In genomic region chr7:100908567-100908966, GRCm38 (mm10) we compare ENCODE assay signal across 8 mouse cellular contexts. TPM values are rescaled to one million over a fixed set of nuclear protein-coding genes. Genes with fewer than 3 reads are reported as not detected.
DNase-seq lines count a peak whose midpoint lies in the region; ATAC-seq and TF ChIP-seq lines count a peak whose summit lies in the region.

No protein-coding gene starts in this region.

- peaks cover 68% of the 10 kb centered on the region for H3K4me1 ChIP-seq in heart, embryonic 15.5 days (replicated peaks)
- peaks cover 49% of the 10 kb centered on the region for H3K4me1 ChIP-seq in limb, embryonic 13.5 days
- H3K4me1 ChIP-seq in stomach, postnatal 0 days (replicated peaks; ENCODE audit: control insufficient read depth, insufficient read depth): peaks cover 5% of the 10 kb centered on the region
- no peaks in the 10 kb centered on the region for H3K4me1 ChIP-seq in cerebellum, adult 2 months (ENCODE audit: control insufficient read depth, insufficient read depth, low read length)

- no peaks in the 10 kb centered on the region for H3K27me3 ChIP-seq in heart, embryonic 15.5 days
- H3K27me3 ChIP-seq in limb, embryonic 13.5 days: no peaks in the 10 kb centered on the region
- no peaks in the 10 kb centered on the region for H3K27me3 ChIP-seq in stomach, postnatal 0 days (ENCODE audit: control insufficient read depth, insufficient read depth, low read length)
- H3K27me3 ChIP-seq in cerebellum, adult 2 months (ENCODE audit: control insufficient read depth, insufficient read depth, low read length): no peaks in the 10 kb centered on the region

- WGBS in heart, embryonic 15.5 days: 47% methylated on average over 8 of the region's 8 CpGs
- 46% methylated on average over 8 of the region's 8 CpGs for WGBS in limb, embryonic 13.5 days
- 44% methylated on average over 8 of the region's 8 CpGs for WGBS in stomach, postnatal 0 days
- WGBS in cerebellum, adult 2 months: 70% methylated on average over 8 of the region's 8 CpGs

- H3K36me3 ChIP-seq in heart, embryonic 15.5 days: no peaks in the 10 kb centered on the region
- H3K36me3 ChIP-seq in limb, embryonic 13.5 days: peaks cover 29% of the 10 kb centered on the region
- H3K36me3 ChIP-seq in stomach, postnatal 0 days (ENCODE audit: control insufficient read depth, insufficient read depth, low read length): no peaks in the 10 kb centered on the region; the same call in 1 of the 2 replicates

- no peak for ATAC-seq in heart, embryonic 15.5 days (replicated peaks; ENCODE audit: insufficient number of reproducible peaks, insufficient read depth, low FRiP score, low read depth)
- no peak for ATAC-seq in limb, embryonic 13.5 days (ENCODE audit: low FRiP score, low read depth)
- ATAC-seq in stomach, postnatal 0 days (ENCODE audit: low FRiP score, low TSS enrichment): 0 out of 2 replicates have a peak, but pooled peaks have one; percentile 31

- no peak overlapping the region for H3K9ac ChIP-seq in heart, embryonic 15.5 days
- no peak overlapping the region for H3K9ac ChIP-seq in limb, embryonic 13.5 days
- no peak overlapping the region for H3K9ac ChIP-seq in stomach, postnatal 0 days (ENCODE audit: low read length)

- intact Hi-C loops in left cerebral cortex, adult 2 months (cut with DNase I): loop anchor here (10.0 kb wide), 1 partner anchor 466 kb away; no protein-coding TSS in a partner anchor

- no peaks in the 10 kb centered on the region for H3K9me3 ChIP-seq in heart, embryonic 15.5 days (replicated peaks)
- no peaks in the 10 kb centered on the region for H3K9me3 ChIP-seq in limb, embryonic 13.5 days
- H3K9me3 ChIP-seq in stomach, postnatal 0 days (ENCODE audit: control insufficient read depth, low read length): no peaks in the 10 kb centered on the region

- no peak overlapping the region for H3K27ac ChIP-seq in left cerebral cortex, adult 2 months
- H3K27ac ChIP-seq in heart, embryonic 15.5 days: peak overlapping the region; percentile 68
- 0 out of 2 replicates have a peak overlapping the region, but pooled peaks have one; percentile 39 for H3K27ac ChIP-seq in limb, embryonic 13.5 days
- H3K27ac ChIP-seq in stomach, postnatal 0 days (replicated peaks): peak overlapping the region; percentile 71
- H3K27ac ChIP-seq in cerebellum, adult 2 months (ENCODE audit: insufficient read depth, low read length): no peak overlapping the region

- H3K4me3 ChIP-seq in left cerebral cortex, adult 2 months: no peak overlapping the region
- H3K4me3 ChIP-seq in heart, embryonic 15.5 days: no peak overlapping the region
- H3K4me3 ChIP-seq in limb, embryonic 13.5 days: no peak overlapping the region
- H3K4me3 ChIP-seq in stomach, postnatal 0 days (ENCODE audit: low read depth, low read length): no peak overlapping the region
- no peak overlapping the region for H3K4me3 ChIP-seq in cerebellum, adult 2 months (replicated peaks; ENCODE audit: insufficient read depth, low read depth, low read length)

- peak; percentile 28; the same call in 1 of the 2 replicates for TF ChIP-seq CTCF in left cerebral cortex, adult 2 months (IDR thresholded peaks at IDR 0.05)
- peak; percentile 68 for TF ChIP-seq CTCF in stomach, postnatal 0 days (IDR thresholded peaks at IDR 0.05; ENCODE audit: low read depth)
- no peak for TF ChIP-seq CTCF in cerebellum, adult 2 months (IDR thresholded peaks at IDR 0.05; ENCODE audit: borderline replicate concordance, insufficient read depth, low read depth, low read length)

- no peak overlapping the region for H3K4me2 ChIP-seq in heart, embryonic 15.5 days
- no peak overlapping the region for H3K4me2 ChIP-seq in limb, embryonic 13.5 days (replicated peaks)
- no peak overlapping the region for H3K4me2 ChIP-seq in stomach, postnatal 0 days (replicated peaks; ENCODE audit: low read depth)

- TF ChIP-seq EP300 in stomach, postnatal 0 days (optimal IDR thresholded peaks at IDR 0.05): no peak

- no peak for DNase-seq in left cerebral cortex, adult 2 months (ENCODE audit: extremely low spot score in 1 of 2, low spot score in 2 of 2)
- no peak for DNase-seq in left cerebral cortex, adult 9 months (ENCODE audit: low spot score in 2 of 2)
- peak; percentile 77 for DNase-seq in R1 (ENCODE audit: low read depth, low spot score)
- DNase-seq in stomach, postnatal 0 days (ENCODE audit: low spot score): peak; percentile 48
- DNase-seq in layer of hippocampus, adult 9-11 months: no peak
- DNase-seq in cerebellum, adult 2 months: no peak

- TF ChIP-seq POLR2A in cerebellum, adult 2 months (IDR thresholded peaks at IDR 0.05; ENCODE audit: borderline replicate concordance, insufficient read depth, low read length): no peak

RNA-seq across cellular contexts. Expression of gene Arhgef17, which starts 23.3 kb away (rescaled TPM):
- total RNA-seq in left cerebral cortex, adult 2 months (2021): 100 to 1,000 TPM; 134 to 142 TPM
- 4.1 and 6.6 TPM in 2 replicates for polyA plus RNA-seq in heart, embryonic 15.5 days (2015; fragmentation: Nextera tagmentation; extraction: Ambion mirVana)
- 7.9 and 8.0 TPM in 2 replicates for polyA plus RNA-seq in limb, embryonic 13.5 days (2015; fragmentation: Nextera tagmentation; extraction: Ambion mirVana)
- polyA plus RNA-seq in stomach, postnatal 0 days (2015; fragmentation: Nextera tagmentation; extraction: Ambion mirVana): 2.2 and 2.7 TPM in 2 replicates
- 70.0 and 71.4 TPM in 2 replicates for polyA plus RNA-seq in cerebellum, adult 2 months (2012; rRNA removed)

RNA-seq across cellular contexts. Expression of gene Relt, which starts 45.3 kb away (rescaled TPM):
- total RNA-seq in left cerebral cortex, adult 2 months (2021): 10 to 100 TPM; 14.1 to 18.6 TPM
- 2.5 and 4.9 TPM in 2 replicates for polyA plus RNA-seq in heart, embryonic 15.5 days (2015; fragmentation: Nextera tagmentation; extraction: Ambion mirVana)
- polyA plus RNA-seq in limb, embryonic 13.5 days (2015; fragmentation: Nextera tagmentation; extraction: Ambion mirVana): 3.6 and 4.3 TPM in 2 replicates
- polyA plus RNA-seq in stomach, postnatal 0 days (2015; fragmentation: Nextera tagmentation; extraction: Ambion mirVana): 0.71 and 1.2 TPM in 2 replicates
- polyA plus RNA-seq in cerebellum, adult 2 months (2012; rRNA removed): 24.8 and 29.2 TPM in 2 replicates

Comparison
In these comparisons a context has a peak if more than half of its experiments do, and no peak if none do; other contexts are left out.
1. DNase-seq: peak in R1 (single experiment) and stomach, postnatal 0 days (single experiment); none in left cerebral cortex, adult 2 months (0 of 2), left cerebral cortex, adult 9 months (0 of 2), layer of hippocampus, adult 9-11 months (single experiment) and cerebellum, adult 2 months (0 of 2).
2. H3K27ac ChIP-seq: peak in heart, embryonic 15.5 days (single experiment), limb, embryonic 13.5 days (single experiment) and stomach, postnatal 0 days (single experiment); none in left cerebral cortex, adult 2 months (single experiment) and cerebellum, adult 2 months (single experiment).